Mouse (Mus musculus) brain, adult 2 months (tissue): ENCODE results near the gene Olfr342.

Experiments used
- DNase-seq: peaks from one replicate; pipeline ENCODE4 v3.0.0; 2011; ENCODE audit warnings: low read depth, low spot score

Olfr342 gene

DNA sequence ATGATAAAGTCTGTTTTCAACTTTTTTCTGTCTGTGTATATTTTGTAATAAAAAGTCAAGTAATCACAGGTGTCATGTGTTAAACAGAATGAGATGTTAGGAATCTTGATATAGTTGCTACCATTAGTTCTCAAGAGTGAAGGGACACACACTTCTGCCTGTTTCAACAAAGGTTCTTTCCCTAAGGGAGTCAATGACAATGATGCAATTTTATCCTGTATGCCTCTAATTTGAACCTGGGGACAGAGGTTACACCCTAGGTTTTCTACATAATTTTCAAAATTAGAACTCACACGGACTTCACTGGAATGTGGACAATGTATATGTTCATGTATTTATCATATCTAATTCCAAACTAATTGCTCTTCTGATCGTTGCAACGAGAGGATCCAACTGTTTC is at the start of gene Olfr342:
TSS of gene Olfr342 (plus strand) at position 301 of the 400 bp plus-strand sequence.
- no peak for DNase-seq

DNA sequence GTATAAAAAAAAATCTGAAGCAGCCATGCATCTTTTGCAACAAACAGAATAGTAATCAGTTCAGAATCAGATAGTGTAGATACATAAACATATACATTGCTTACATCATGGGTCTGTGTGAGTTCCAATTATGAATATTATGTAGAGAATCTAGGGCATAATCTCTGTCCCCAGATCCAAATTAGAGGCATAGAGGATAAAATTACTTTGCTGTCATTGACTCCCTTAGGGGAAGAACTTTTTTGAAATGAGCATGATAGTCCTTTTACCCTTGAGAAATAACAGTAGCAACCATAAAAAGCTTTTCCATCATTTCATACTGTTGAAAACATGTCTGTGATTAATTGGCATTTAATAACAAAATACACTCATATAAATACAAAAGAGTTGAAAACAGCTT is 42.4 kb upstream of the Olfr342 start, which contains the start of gene Olfr341:
TSS of gene Olfr341 (minus strand) at position 101 of the 400 bp plus-strand sequence.
- DNase-seq: no peak

DNA sequence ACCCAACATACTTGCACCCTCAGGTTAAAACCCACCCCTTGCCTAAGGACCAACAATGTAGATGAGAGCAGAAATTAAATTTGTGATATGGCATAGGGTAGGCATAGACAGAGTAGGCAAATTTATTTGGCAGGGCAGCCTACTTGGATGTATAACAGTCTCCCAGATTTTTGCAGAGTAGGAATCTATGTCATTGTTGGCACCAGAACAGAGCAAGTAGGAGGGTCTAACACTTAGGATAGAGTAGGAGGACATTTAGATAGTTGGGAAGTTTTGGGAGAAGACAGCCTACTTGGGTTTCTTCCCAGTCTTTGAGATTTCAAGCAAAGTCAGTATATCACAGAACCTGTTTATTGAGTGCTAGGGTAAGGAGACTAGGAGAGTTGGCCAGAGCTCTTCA is 40.4 kb downstream of the Olfr342 start:
- DNase-seq: peak; percentile 67

DNA sequence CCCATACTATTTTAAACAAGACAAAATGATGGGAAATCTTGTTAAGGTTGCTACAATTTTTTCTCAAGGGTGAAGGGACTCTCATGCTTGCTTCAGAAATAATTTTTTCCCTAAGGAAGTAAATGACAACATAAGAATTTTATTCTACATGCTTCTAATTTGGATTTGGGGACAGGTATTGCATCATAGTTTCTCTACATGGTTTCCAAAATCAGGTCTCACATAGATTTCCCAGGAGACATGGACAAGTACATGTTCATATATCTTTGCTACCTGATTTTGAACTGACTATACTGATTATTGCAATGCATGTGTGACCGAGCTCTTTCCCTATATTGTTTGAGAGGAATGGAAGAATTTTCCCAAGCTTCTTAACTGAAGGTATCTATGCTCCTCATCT is 41.6 kb downstream of the Olfr342 start, which contains the start of gene Olfr344:
TSS of gene Olfr344 (plus strand) at position 301 of the 400 bp plus-strand sequence.
- DNase-seq: no peak

DNA sequence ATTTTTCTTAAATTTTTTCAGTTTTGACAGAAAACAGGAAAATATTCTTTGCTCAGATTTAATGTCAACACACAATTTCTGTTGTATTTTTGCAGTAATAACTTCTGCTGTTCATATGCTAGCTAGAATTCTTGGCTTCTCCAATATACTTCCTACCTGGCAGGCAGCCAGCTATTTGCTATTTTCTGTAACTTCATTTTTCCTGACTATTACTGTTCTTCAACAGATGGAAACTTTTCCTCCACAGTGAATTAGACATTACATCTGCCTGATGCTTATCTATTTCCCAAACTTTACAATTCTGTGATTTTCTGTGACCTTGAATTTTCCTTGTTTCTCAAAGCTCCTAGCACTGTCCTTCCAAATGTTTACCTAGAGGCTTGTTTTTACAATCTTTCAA is 42.2 kb downstream of the Olfr342 start:
- DNase-seq: peak; percentile 34

DNA sequence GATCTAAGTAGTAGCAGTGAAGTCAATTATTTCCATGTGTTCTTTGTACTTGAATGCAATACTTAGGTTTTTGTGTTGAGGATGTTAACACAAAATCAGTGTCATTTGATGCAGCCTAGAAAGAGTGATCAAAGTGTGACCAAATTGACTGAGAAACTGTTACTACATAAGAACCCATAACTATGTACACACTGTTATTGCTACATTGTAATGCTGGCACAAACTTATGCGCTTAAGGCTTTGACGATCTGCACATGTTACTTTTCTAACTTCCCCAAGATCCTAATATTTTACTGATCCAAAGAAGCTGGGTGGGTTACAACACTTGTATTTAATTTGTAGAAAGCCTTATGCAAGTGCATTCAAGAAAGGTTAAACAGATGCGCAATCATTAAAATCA is 43.0 kb downstream of the Olfr342 start:
- DNase-seq: no peak
